Mouse (Mus musculus) Muller cell, postnatal 12 days (primary cell): ENCODE measurements around the gene Vmn2r71.

Experiments
- DNase-seq: peaks from one replicate; pipeline ENCODE4 v3.0.0-alpha.2; 2015; ENCODE audit errors: inconsistent ontology term

Vmn2r71 gene

DNA sequence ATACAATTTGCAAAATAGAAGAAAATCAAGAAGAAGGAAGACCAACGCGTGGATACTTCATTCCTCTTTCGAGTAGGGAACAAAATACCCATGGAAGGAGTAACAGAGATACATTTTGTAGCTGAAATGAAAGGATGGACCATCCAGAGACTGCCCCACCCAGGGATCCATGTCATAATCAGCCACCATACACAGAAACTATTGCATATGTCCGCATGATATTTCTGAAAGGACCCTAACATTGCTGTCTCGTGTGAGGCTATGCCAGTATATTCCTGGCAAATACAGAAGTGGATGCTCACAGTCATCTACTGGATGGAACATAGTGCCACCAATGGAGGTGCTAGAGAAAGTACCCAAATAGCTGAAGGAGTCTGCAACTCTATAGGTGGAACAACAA lies at the start of gene Vmn2r71:
Gene Vmn2r71 (plus strand): TSS at position 301 of the 400 bp plus-strand sequence.
- DNase-seq, result no peak

DNA sequence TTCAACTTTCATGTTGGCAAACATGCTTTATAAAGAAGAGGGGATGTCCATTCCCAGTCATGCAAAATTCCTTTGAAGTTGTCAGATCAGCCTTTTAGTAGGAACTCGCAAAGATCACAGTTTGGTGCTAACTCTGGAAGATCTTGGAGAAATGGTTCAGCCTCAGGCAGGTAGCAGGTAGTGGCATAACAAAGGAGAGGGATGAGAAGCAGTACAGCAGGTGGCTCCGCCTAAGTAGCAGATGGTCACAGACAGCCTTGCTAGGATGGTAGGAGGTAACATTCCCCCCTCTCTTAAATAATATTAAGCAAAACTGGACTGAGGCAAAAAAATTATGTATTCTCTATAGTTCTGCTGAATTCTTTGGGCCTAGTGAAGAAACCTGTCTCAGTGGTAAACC lies 20.8 kb upstream of the Vmn2r71 start:
- DNase-seq, result no peak

DNA sequence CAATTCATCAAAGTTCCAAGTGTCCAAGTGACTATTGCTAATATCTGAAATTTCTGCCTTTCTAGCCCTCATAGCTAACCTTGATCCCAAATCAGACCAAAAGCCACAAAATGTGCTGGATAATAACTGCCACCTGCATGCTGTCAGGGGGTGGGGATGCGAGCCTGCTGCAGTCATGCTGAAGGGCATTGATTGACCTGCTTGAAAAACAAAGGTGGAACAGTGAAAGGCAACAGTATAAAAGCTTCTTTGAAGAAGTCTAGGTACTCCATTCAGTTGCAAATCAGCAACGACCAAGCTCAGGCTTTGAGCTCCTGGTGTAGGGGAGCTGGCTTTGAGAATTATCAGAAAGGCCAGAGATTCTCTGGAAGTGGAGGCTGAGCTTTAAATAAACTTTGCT lies 19.8 kb upstream of the Vmn2r71 start:
- DNase-seq, result no peak

DNA sequence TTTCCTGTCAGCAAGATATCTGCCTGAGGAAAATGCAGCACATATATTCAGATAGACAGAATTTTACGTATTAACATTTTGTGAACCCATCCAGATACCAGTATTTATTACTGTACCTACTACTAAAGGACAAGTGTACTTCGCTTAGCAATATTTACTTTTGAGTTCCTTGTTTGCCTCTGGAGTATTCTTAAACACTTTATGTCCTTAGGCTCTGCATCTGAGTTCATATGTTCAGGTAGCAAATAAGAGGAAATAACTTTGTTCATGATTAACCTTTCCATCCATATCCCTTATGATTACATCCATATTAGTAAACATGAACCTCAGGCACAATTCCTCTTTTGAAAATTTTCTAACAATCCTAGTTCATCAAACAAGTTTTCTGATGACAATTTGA lies 6.2 kb downstream of the Vmn2r71 start, which contains the start of gene Vmn2r70:
Gene Vmn2r70 (minus strand): TSS at position 101 of the 400 bp plus-strand sequence.
- DNase-seq, result no peak
